Mouse (Mus musculus) forebrain, postnatal 0 days (tissue): Measurements from ENCODE around the gene Adar. TPM values are rescaled to one million over a fixed set of nuclear protein-coding genes. Genes with fewer than 3 reads are reported as not detected.

Source experiments
- ATAC-seq: fragments of 200-750 bp; cut with Nextera tagmentation; 2 replicates; pipeline ENCODE4 v1.8.0; 2017; ENCODE audit warnings: mild to moderate bottlenecking, moderate library complexity
- DNase-seq: peaks from one replicate; pipeline ENCODE4 v3.0.0-alpha.2; 2015
- H3K27ac ChIP-seq: fragments of 300-500 bp; sonication (generic); 2 replicates; pipeline ENCODE4 v1.5.1; 2014; ENCODE audit warnings: low read depth, mild to moderate bottlenecking, antibody characterized with exemption, low read length, moderate library complexity, mixed read lengths
- H3K27me3 ChIP-seq: fragments of 300-500 bp; sonication (generic); 2 replicates; pipeline ENCODE4 v1.6.1; 2014; ENCODE audit warnings: mild to moderate bottlenecking, low read length, mixed read lengths; ENCODE audit not compliant: insufficient read depth
- H3K36me3 ChIP-seq: fragments of 300-500 bp; sonication (generic); 2 replicates; pipeline ENCODE4 v1.6.1; 2014; ENCODE audit warnings: mild to moderate bottlenecking, moderate library complexity; ENCODE audit not compliant: insufficient read depth
- H3K4me1 ChIP-seq: fragments of 300-500 bp; sonication (generic); 2 replicates; pipeline ENCODE4 v1.6.1; 2014; ENCODE audit warnings: antibody characterized with exemption; ENCODE audit not compliant: insufficient read depth
- H3K4me2 ChIP-seq: fragments of 300-500 bp; sonication (generic); 2 replicates; pipeline ENCODE4 v1.6.1; 2014; ENCODE audit warnings: low read depth, mild to moderate bottlenecking, moderate library complexity
- H3K4me3 ChIP-seq: fragments of 300-500 bp; sonication (generic); 2 replicates; pipeline ENCODE4 v1.5.1; 2014; ENCODE audit warnings: low read depth, low read length, mixed read lengths
- H3K9ac ChIP-seq: fragments of 300-500 bp; sonication (generic); 2 replicates; pipeline ENCODE4 v1.6.1; 2014; ENCODE audit warnings: mild to moderate bottlenecking
- H3K9me3 ChIP-seq: fragments of 300-500 bp; sonication (generic); 2 replicates; pipeline ENCODE4 v1.6.1; 2016; ENCODE audit warnings: low read length
- CTCF ChIP-seq: sonication (generic); IDR thresholded peaks from 2 replicates; pipeline ENCODE4 v1.5.1; 2016; ENCODE audit warnings: antibody characterized with exemption, control low read depth, low read depth
- WGBS: fragments of 180-500 bp; shearing (Covaris S2); extraction: QIAGEN DNeasy Blood & Tissue Kit; methylation state at CpG from one replicate; pipeline ENCODE4 v1.1.7; 2014; 5-methylcytosine and 5-hydroxymethylcytosine counted together
- polyA plus RNA-seq: library from polyadenylated mRNA; unstranded; fragments of >200 nt; fragmentation: Nextera tagmentation; extraction: Ambion mirVana; gene quantifications from 2 replicates; pipeline ENCODE4 v1.2.1, GENCODE M21; 2015
- total RNA-seq: library from RNA; depleted of rRNA; stranded (reverse); fragments of >200 nt; gene quantifications from 2 replicates; pipeline ENCODE4 v1.2.3, GENCODE M21; 2014

Adar gene
- total and polyA plus RNA-seq, 2 experiments from 2014 or later, result 18.5 to 78.2 TPM

GRCm38 (mm10) chr3:89774236-89774960 lies 59.6 kb downstream of the Adar start:
- no peaks in the 10 kb centered on the region for H3K27me3 ChIP-seq
- no peaks in the 10 kb centered on the region for H3K9me3 ChIP-seq
- ATAC-seq (no peak), DNase-seq (no peak)
- peaks cover 25% of the 10 kb centered on the region for H3K4me1 ChIP-seq
- H3K4me2 ChIP-seq, result peak overlapping the region; percentile 66
- H3K27ac ChIP-seq, result peak overlapping the region; percentile 92; the same call in 1 of the 2 replicates
- H3K9ac ChIP-seq, result peak overlapping the region; percentile 91
- WGBS, result 46% methylated on average over 15 of the region's 15 CpGs
- H3K36me3 ChIP-seq, result peaks cover 32% of the 10 kb centered on the region
- TF ChIP-seq CTCF, result no peak
- peak overlapping the region; percentile 80 for H3K4me3 ChIP-seq

DNA sequence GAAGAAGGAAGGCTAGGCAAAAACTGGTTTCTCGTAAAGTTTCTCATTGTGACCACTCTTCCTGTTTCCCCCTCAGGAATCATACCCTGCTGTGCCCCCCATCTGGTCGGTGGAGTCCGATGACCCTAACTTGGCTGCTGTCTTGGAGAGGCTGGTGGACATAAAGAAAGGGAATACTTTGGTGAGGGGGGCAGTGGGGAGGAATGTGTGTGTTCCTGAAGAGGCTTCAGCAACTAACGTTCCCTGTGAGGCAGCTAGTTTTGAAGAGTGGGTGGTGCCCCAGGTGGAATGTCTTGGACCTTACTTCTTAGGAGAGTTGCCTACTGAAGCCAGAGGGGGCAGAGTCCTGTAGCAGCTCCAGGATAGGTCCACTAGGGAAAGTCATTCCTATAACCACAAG lies 61.2 kb downstream of the Adar start:
- peaks cover 25% of the 10 kb centered on the region for H3K4me1 ChIP-seq
- peaks cover 48% of the 10 kb centered on the region for H3K36me3 ChIP-seq
- no peak for TF ChIP-seq CTCF
- no peak overlapping the region for H3K9ac ChIP-seq
- H3K4me3 ChIP-seq, result no peak overlapping the region
- ATAC-seq (no peak), DNase-seq (no peak)
- H3K27me3 ChIP-seq, result no peaks in the 10 kb centered on the region
- H3K9me3 ChIP-seq, result no peaks in the 10 kb centered on the region
- H3K27ac ChIP-seq, result no peak overlapping the region
- WGBS, result 86% methylated on average over 4 of the region's 4 CpGs
- H3K4me2 ChIP-seq, result no peak overlapping the region

DNA sequence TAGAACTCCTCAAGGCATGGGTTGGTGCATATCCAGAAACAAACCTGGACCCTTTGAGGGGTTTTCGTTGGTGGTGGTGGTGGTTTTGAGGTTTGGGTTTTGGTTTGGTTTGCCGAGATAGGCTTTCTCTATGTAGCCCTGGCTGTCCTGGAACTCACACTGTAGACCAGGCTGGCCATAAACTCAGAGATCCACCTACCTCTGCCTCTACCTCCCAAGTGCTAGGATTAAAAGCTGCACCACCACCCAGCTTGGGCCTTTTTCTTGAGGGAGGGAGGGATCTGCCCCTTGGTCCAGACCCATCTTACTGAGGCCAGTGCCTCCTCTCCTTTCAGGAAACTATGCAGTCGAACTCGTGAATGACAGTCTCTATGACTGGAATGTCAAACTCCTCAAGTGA lies 65.3 kb downstream of the Adar start:
- H3K4me3 ChIP-seq, result no peak overlapping the region
- H3K27ac ChIP-seq, result no peak overlapping the region
- H3K9me3 ChIP-seq, result no peaks in the 10 kb centered on the region
- no peak overlapping the region for H3K9ac ChIP-seq
- ATAC-seq (no peak), DNase-seq (no peak)
- peaks cover 4% of the 10 kb centered on the region for H3K4me1 ChIP-seq
- no peak overlapping the region for H3K4me2 ChIP-seq
- peaks cover 77% of the 10 kb centered on the region for H3K36me3 ChIP-seq
- 87% methylated on average over 4 of the region's 4 CpGs for WGBS
- no peaks in the 10 kb centered on the region for H3K27me3 ChIP-seq
- TF ChIP-seq CTCF, result no peak

- DNase-seq (no peak), ATAC-seq (no peak)
- Histone ChIP-seq H3K27me3 (no peaks in the 10 kb centered on the region), H3K36me3 (peaks cover 70% of the 10 kb centered on the region), H3K9me3 (no peaks in the 10 kb centered on the region), H3K27ac (no peak overlapping the region), H3K4me2 (no peak overlapping the region), H3K4me1 (no peaks in the 10 kb centered on the region), H3K4me3 (no peak overlapping the region), H3K9ac (no peak overlapping the region)
- WGBS, result 87% methylated on average over 5 of the region's 5 CpGs
- no peak for TF ChIP-seq CTCF
Measured at GRCm38 (mm10) chr3:89781640-89782039, 66.8 kb downstream of the Adar start.

- H3K4me1 ChIP-seq, result no peaks in the 10 kb centered on the region
- peak; percentile 59 for DNase-seq
- H3K36me3 ChIP-seq, result peaks cover 38% of the 10 kb centered on the region
- peak; percentile 76 for TF ChIP-seq CTCF
- H3K27me3 ChIP-seq, result no peaks in the 10 kb centered on the region
- peak; percentile 64; the same call in 1 of the 2 replicates for ATAC-seq
- no peak overlapping the region for H3K27ac ChIP-seq
- no peak overlapping the region for H3K4me3 ChIP-seq
- WGBS, result 18% methylated on average over 11 of the region's 11 CpGs
- no peaks in the 10 kb centered on the region for H3K9me3 ChIP-seq
- no peak overlapping the region for H3K9ac ChIP-seq
- no peak overlapping the region for H3K4me2 ChIP-seq
Measured at GRCm38 (mm10) chr3:89784991-89785753, 70.3 kb downstream of the Adar start.

DNA sequence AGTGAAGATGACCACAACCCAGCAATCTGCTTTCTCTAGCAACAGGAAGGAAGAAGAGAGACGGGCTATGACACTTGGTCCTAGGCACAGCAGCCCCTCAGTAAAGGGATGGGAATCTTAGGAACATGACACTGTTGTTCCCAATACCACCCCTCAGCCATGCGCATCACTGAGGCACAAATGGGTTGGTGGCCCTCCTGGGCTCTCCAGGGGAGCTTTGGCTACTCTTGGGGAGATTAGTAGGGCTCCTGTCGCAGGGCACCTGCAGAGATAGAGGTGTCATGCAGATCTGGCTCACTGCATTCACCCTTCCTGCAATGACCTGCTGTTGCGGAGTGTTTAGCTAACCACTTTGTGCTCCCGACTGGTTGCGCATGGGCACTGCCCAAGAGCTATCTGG lies 71.5 kb downstream of the Adar start:
- ATAC-seq, result no peak
- H3K4me2 ChIP-seq, result no peak overlapping the region
- H3K4me3 ChIP-seq, result no peak overlapping the region
- no peak for DNase-seq
- no peaks in the 10 kb centered on the region for H3K27me3 ChIP-seq
- no peak overlapping the region for H3K27ac ChIP-seq
- no peak overlapping the region for H3K9ac ChIP-seq
- 85% methylated on average over 6 of the region's 6 CpGs for WGBS
- no peaks in the 10 kb centered on the region for H3K9me3 ChIP-seq
- no peak for TF ChIP-seq CTCF
- no peaks in the 10 kb centered on the region for H3K4me1 ChIP-seq
- peaks cover 27% of the 10 kb centered on the region for H3K36me3 ChIP-seq
